Mouse (Mus musculus) MEL (cell line): Measurements from ENCODE around the gene Rhd.

Experiments
- CHD2 ChIP-seq: IDR thresholded peaks from 2 replicates; pipeline ENCODE4 v1.6.1; 2011; ENCODE audit warnings: low read length, improper control_type of control experiment
- CTCF ChIP-seq, 3 experiments: IDR thresholded peaks in 2 of 3; conservative IDR thresholded peaks in 1 of 3; 2 replicates each; pipeline ENCODE4 v1.5.1; 2011 to 2012; ENCODE audit warnings: low read length in 3 of 3, low read depth in 2 of 3, mild to moderate bottlenecking in 2 of 3, improper control_type of control experiment in 1 of 3, inconsistent platforms in 1 of 3, mixed read lengths in 1 of 3, moderate library complexity in 1 of 3; ENCODE audit not compliant: control insufficient read depth in 1 of 3, insufficient read depth in 1 of 3, poor library complexity in 1 of 3, severe bottlenecking in 1 of 3
- MAX ChIP-seq: IDR thresholded peaks from 2 replicates; pipeline ENCODE4 v1.6.1; 2011; ENCODE audit warnings: low read length, improper control_type of control experiment
- POLR2A ChIP-seq, 2 experiments: IDR thresholded peaks; 2 replicates each; pipeline ENCODE4 v1.6.1; 2011 to 2012; ENCODE audit warnings: low read length in 2 of 2, mild to moderate bottlenecking in 2 of 2, control low read depth in 1 of 2, improper control_type of control experiment in 1 of 2, low read depth in 1 of 2, moderate library complexity in 1 of 2; ENCODE audit not compliant: control insufficient read depth in 1 of 2, insufficient read depth in 1 of 2, poor library complexity in 1 of 2
- POLR2AphosphoS2 ChIP-seq: IDR thresholded peaks from 2 replicates; pipeline ENCODE4 v1.6.1; 2011; ENCODE audit warnings: low read length, improper control_type of control experiment
- RAD21 ChIP-seq: IDR thresholded peaks from 2 replicates; pipeline ENCODE4 v1.6.1; 2011; ENCODE audit warnings: mild to moderate bottlenecking, low read depth, low read length, improper control_type of control experiment
- TAL1 ChIP-seq: IDR thresholded peaks from 2 replicates; pipeline ENCODE4 v1.6.1; 2012; ENCODE audit warnings: mild to moderate bottlenecking, inconsistent platforms, low read length, moderate library complexity, mixed read lengths
- TBP ChIP-seq: IDR thresholded peaks from 2 replicates; pipeline ENCODE4 v1.8.0; 2011; ENCODE audit warnings: low read depth, low read length, improper control_type of control experiment
- TCF12 ChIP-seq: IDR thresholded peaks from 2 replicates; pipeline ENCODE4 v1.6.1; 2014; ENCODE audit warnings: low read depth, mild to moderate bottlenecking, inconsistent platforms, low read length, improper control_type of control experiment, moderate library complexity
- ZMIZ1 ChIP-seq: IDR thresholded peaks from 2 replicates; pipeline ENCODE4 v1.6.1; 2012; ENCODE audit warnings: low read depth, mild to moderate bottlenecking, inconsistent platforms, low read length, improper control_type of control experiment, moderate library complexity

DNA sequence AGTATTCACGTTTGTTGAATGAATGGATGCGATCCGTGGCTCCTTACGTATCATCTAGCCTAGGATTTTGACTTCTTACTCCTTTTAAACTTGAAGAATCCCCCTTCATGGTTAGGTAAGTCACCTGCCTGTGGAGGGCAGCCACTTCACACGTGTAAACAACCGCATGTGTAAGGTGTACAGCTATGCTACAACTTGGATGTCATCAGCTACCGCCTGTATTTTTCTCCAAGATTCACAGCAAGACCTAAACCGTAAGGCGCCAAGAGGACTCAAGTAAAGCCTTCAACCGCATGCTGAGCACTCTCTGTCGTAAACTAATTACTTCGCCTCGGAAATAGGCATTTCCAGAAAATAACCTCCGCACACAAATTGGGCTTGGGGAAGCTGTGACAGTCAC lies 12.5 kb upstream of the Rhd start:
- TF ChIP-seq CTCF (IDR thresholded peaks at IDR 0.05 in 2 of 3, conservative IDR thresholded peaks at IDR 0.05 in 1 of 3; ENCODE audit: control insufficient read depth in 1 of 3, insufficient read depth in 1 of 3, low read depth in 2 of 3, low read length in 3 of 3, poor library complexity in 1 of 3, severe bottlenecking in 1 of 3) (no peak), TCF12 (no peak), POLR2A (IDR thresholded peaks at IDR 0.05; ENCODE audit: control insufficient read depth in 1 of 2, insufficient read depth in 1 of 2, low read depth in 1 of 2, low read length in 2 of 2, poor library complexity in 1 of 2) (no peak), RAD21 (no peak), TAL1 (no peak), POLR2AphosphoS2 (no peak), TBP (no peak), CHD2 (no peak), MAX (peak; percentile 47; the same call in 1 of the 2 replicates), ZMIZ1 (no peak)
